Mouse (Mus musculus) liver, adult 2 months (tissue): ENCODE data around the gene H2al1e. TPM values are rescaled to one million over a fixed set of nuclear protein-coding genes. Genes with fewer than 3 reads are reported as not detected.

ENCODE experiments used
- DNase-seq: peaks from one replicate; pipeline ENCODE4 v3.0.0-alpha.2; 2011; ENCODE audit warnings: low read depth, low spot score; ENCODE audit errors: extremely low read depth
- H3K27ac ChIP-seq: fragments of 200-500 bp; replicated peaks from 2 replicates; pipeline ENCODE4 v1.5.1; 2012; ENCODE audit warnings: low read depth, mild to moderate bottlenecking, control low read depth, inconsistent platforms, low read length; ENCODE audit not compliant: insufficient read depth
- H3K27me3 ChIP-seq: fragments of 200-500 bp; 2 replicates; pipeline ENCODE4 v1.6.1; 2012; ENCODE audit warnings: mild to moderate bottlenecking, moderate library complexity, low read length, inconsistent platforms; ENCODE audit not compliant: control insufficient read depth, insufficient read depth
- H3K36me3 ChIP-seq: fragments of 200-500 bp; 2 replicates; pipeline ENCODE4 v1.6.1; 2012; ENCODE audit warnings: low read length, inconsistent platforms; ENCODE audit not compliant: control insufficient read depth, insufficient read depth
- H3K4me1 ChIP-seq: fragments of 200-500 bp; 2 replicates; pipeline ENCODE4 v1.6.1; 2011; ENCODE audit warnings: low read length; ENCODE audit not compliant: control insufficient read depth, insufficient read depth
- H3K4me3 ChIP-seq: fragments of 200-500 bp; 2 replicates; pipeline ENCODE4 v1.5.1; 2011; ENCODE audit warnings: low read depth, mild to moderate bottlenecking, control low read depth, low read length, moderate library complexity; ENCODE audit not compliant: insufficient read depth
- H3K79me2 ChIP-seq: fragments of 200-500 bp; 2 replicates; pipeline ENCODE4 v1.6.1; 2012; ENCODE audit warnings: inconsistent platforms, mild to moderate bottlenecking, low read length, moderate library complexity; ENCODE audit not compliant: control insufficient read depth, insufficient read depth
- H3K9ac ChIP-seq: fragments of 200-500 bp; 2 replicates; pipeline ENCODE4 v1.6.1; 2012; ENCODE audit warnings: low read depth, mild to moderate bottlenecking, control low read depth, inconsistent platforms, low read length
- CTCF ChIP-seq: fragments of 200-500 bp; IDR thresholded peaks from 2 replicates; pipeline ENCODE4 v1.5.1; 2011; ENCODE audit warnings: low read depth, low read length, control low read depth
- POLR2A ChIP-seq: fragments of 200-500 bp; IDR thresholded peaks from 2 replicates; pipeline ENCODE4 v1.6.1; 2011; ENCODE audit warnings: low read length, control low read depth; ENCODE audit not compliant: insufficient read depth; ENCODE audit errors: extremely low read depth
- WGBS: fragments of 180-500 bp; shearing (Covaris S2); methylation state at CpG from one replicate; pipeline ENCODE4 v1.1.7; 2018; 5-methylcytosine and 5-hydroxymethylcytosine counted together
- polyA plus RNA-seq: library from polyadenylated mRNA; depleted of rRNA; stranded (reverse); fragments of >200 nt; gene quantifications from 2 replicates; pipeline ENCODE4 v1.2.3, GENCODE M21; 2012; rRNA removed
- total RNA-seq: library from RNA; depleted of rRNA; stranded (reverse); fragments of >200 nt; gene quantifications from 2 replicates; pipeline ENCODE4 v1.2.3, GENCODE M21; 2014; rRNA removed

H2al1e gene
- total and polyA plus RNA-seq, 2 experiments = not detected

- DNase-seq = no peak
These were observed 49.5 kb downstream of the H2al1e start for GRCm38 (mm10) chrX:11361261-11361660.

More at GRCm38 (mm10) chrX:11361261-11361660, 49.5 kb downstream of the H2al1e start:
- Histone ChIP-seq H3K27me3 (no peaks in the 10 kb centered on the region), H3K27ac (no peak overlapping the region), H3K36me3 (no peaks in the 10 kb centered on the region), H3K4me3 (no peak overlapping the region), H3K4me1 (no peaks in the 10 kb centered on the region), H3K79me2 (no peaks in the 10 kb centered on the region), H3K9ac (no peak overlapping the region)
- TF ChIP-seq POLR2A (no peak), CTCF (no peak)
- 90% methylated on average over 2 of the region's 2 CpGs for WGBS

Other genes with a start within 250 kb of the H2al1e start
- gene H2al1a, start 12.7 kb upstream of the H2al1e start, total RNA-seq = not detected in 2 replicates
- not detected in 2 replicates for gene H2al1a, start 12.7 kb upstream of the H2al1e start, polyA plus RNA-seq
- not detected in 2 replicates for gene H2al1b, start 9.5 kb upstream of the H2al1e start, total RNA-seq
- gene H2al1b, start 9.5 kb upstream of the H2al1e start, polyA plus RNA-seq = not detected in 2 replicates
- not detected in 2 replicates for gene H2al1c, start 6.3 kb upstream of the H2al1e start, total RNA-seq
- not detected in 2 replicates for gene H2al1c, start 6.3 kb upstream of the H2al1e start, polyA plus RNA-seq
- gene H2al1d, start 3.1 kb upstream of the H2al1e start, total RNA-seq = not detected in 2 replicates
- gene H2al1d, start 3.1 kb upstream of the H2al1e start, polyA plus RNA-seq = not detected in 2 replicates
- gene H2al1f, start 3.2 kb downstream of the H2al1e start, total RNA-seq = not detected in 2 replicates
- not detected in 2 replicates for gene H2al1f, start 3.2 kb downstream of the H2al1e start, polyA plus RNA-seq
- gene H2al1g, start 6.3 kb downstream of the H2al1e start, total RNA-seq = not detected in 2 replicates
- gene H2al1g, start 6.3 kb downstream of the H2al1e start, polyA plus RNA-seq = not detected in 2 replicates
- not detected in 2 replicates for gene H2al1h, start 9.6 kb downstream of the H2al1e start, total RNA-seq
- gene H2al1h, start 9.6 kb downstream of the H2al1e start, polyA plus RNA-seq = not detected in 2 replicates
- gene H2al1i, start 12.7 kb downstream of the H2al1e start, total RNA-seq = not detected in 2 replicates
- not detected in 2 replicates for gene H2al1i, start 12.7 kb downstream of the H2al1e start, polyA plus RNA-seq
- not detected in 2 replicates for gene H2al1j, start 15.9 kb downstream of the H2al1e start, total RNA-seq
- not detected in 2 replicates for gene H2al1j, start 15.9 kb downstream of the H2al1e start, polyA plus RNA-seq